Mouse (Mus musculus): ENCODE data around the gene Tnrc6a.

The Tnrc6a gene

GRCm38 (mm10) chr7:123240064-123240463 lies 116.4 kb downstream of the Tnrc6a start:
- DNase-seq = no peak

DNA sequence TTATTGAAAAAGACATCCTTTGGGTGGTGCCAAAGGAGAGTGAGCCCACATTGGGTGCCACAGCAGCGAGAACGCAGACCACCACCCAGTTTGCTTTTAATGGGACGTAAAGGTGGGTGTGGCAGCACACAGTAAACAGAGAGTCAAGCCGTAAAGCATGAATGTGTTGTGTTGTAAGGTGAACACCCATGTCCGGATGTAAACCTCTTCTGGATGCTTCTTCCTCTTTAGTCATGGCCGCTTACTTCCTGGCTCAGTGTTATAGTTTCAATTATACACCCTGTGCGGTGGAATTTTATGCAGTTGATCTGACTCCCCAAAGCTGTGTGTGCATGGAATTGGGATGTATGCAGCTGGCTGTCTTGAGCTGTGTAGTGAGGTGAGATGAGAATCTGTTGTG lies 118.6 kb downstream of the Tnrc6a start:
- no peak for DNase-seq

- no peak for DNase-seq
Observed at GRCm38 (mm10) chr7:123244833-123245232, 121.1 kb downstream of the Tnrc6a start.

Measured in thymus, postnatal 36 days (tissue).